Mouse (Mus musculus) adrenal gland, adult (tissue): ENCODE data around the gene Tbc1d10a.
"Not testable (repeated sequence)": the region's sequence is repeated elsewhere in the genome, so short reads cannot be mapped to it uniquely, and the experiment has no call there.

Source experiments
- DNase-seq, 2 experiments: peaks; one replicate each; pipeline ENCODE4 v3.0.0; 2022 to 2023; ENCODE audit warnings: low spot score in 1 of 2; ENCODE audit not compliant: inconsistent age in 2 of 2

The Tbc1d10a gene

GRCm38 (mm10) chr11:4182061-4182460 is 4.5 kb upstream of the Tbc1d10a start:
- peak; percentile 49 to 73 for DNase-seq

- DNase-seq: peak in 1 of 2 experiments; percentile 65
Observed at GRCm38 (mm10) chr11:4183511-4183910, 3.1 kb upstream of the Tbc1d10a start.

- DNase-seq: peak in 1 of 2 experiments; percentile 78
Observed at GRCm38 (mm10) chr11:4184251-4184952, 2.2 kb upstream of the Tbc1d10a start.

- DNase-seq: not testable (repeated sequence)
Observed at GRCm38 (mm10) chr11:4185480-4185879, 1.1 kb upstream of the Tbc1d10a start.

GRCm38 (mm10) chr11:4187318-4187700 is 720 bp downstream of the Tbc1d10a start:
- no peak for DNase-seq

GRCm38 (mm10) chr11:4189182-4189581 is 2.6 kb downstream of the Tbc1d10a start:
- peak in 1 of 2 experiments; percentile 48 for DNase-seq

- DNase-seq: peak; percentile 62 to 75
Observed at GRCm38 (mm10) chr11:4190677-4191076, 4.1 kb downstream of the Tbc1d10a start.

GRCm38 (mm10) chr11:4192757-4193156 is 6.2 kb downstream of the Tbc1d10a start:
- peak in 1 of 2 experiments; percentile 32 for DNase-seq

- DNase-seq: no peak
Observed at GRCm38 (mm10) chr11:4193420-4193819, 6.8 kb downstream of the Tbc1d10a start.

GRCm38 (mm10) chr11:4195597-4196031 is 9.0 kb downstream of the Tbc1d10a start:
- no peak for DNase-seq

- peak in 1 of 2 experiments; percentile 46 for DNase-seq
Observed at GRCm38 (mm10) chr11:4196636-4197035, 10.0 kb downstream of the Tbc1d10a start.

- DNase-seq: peak in 1 of 2 experiments; percentile 80
Observed at GRCm38 (mm10) chr11:4197691-4198090, 11.1 kb downstream of the Tbc1d10a start.

GRCm38 (mm10) chr11:4201981-4202700 is 15.6 kb downstream of the Tbc1d10a start:
- DNase-seq: peak; percentile 20 to 42

GRCm38 (mm10) chr11:4202995-4203704 is 16.6 kb downstream of the Tbc1d10a start:
- DNase-seq: no peak

- DNase-seq: peak; percentile 74 to 86
Observed at GRCm38 (mm10) chr11:4203705-4204074, 17.1 kb downstream of the Tbc1d10a start.

- DNase-seq: no peak
Observed at GRCm38 (mm10) chr11:4205097-4205655, 18.6 kb downstream of the Tbc1d10a start.

- no peak for DNase-seq
Observed at GRCm38 (mm10) chr11:4205951-4206350, 19.4 kb downstream of the Tbc1d10a start.

- no peak for DNase-seq
Observed at GRCm38 (mm10) chr11:4206563-4206962, 20.0 kb downstream of the Tbc1d10a start.

- DNase-seq: no peak
Observed at GRCm38 (mm10) chr11:4207655-4208054, 21.1 kb downstream of the Tbc1d10a start.

- DNase-seq: no peak
Observed at GRCm38 (mm10) chr11:4209556-4209955, 23.0 kb downstream of the Tbc1d10a start.

GRCm38 (mm10) chr11:4210786-4211185 is 24.2 kb downstream of the Tbc1d10a start:
- peak; percentile 58 to 78 for DNase-seq
